Mouse (Mus musculus) limb, embryonic 10.5 days (tissue): ENCODE results near the gene Med29. TPM values are rescaled to one million over a fixed set of nuclear protein-coding genes. Genes with fewer than 3 reads are reported as not detected.
"Not testable (repeated sequence)": the region's sequence is repeated elsewhere in the genome, so short reads cannot be mapped to it uniquely, and the experiment has no call there.

Experiments used
- DNase-seq: peaks from one replicate; pipeline ENCODE4 v3.0.0-alpha.2; 2017; ENCODE audit warnings: low spot score
- H3K27ac ChIP-seq: fragments of 300-500 bp; sonication (generic); 2 replicates; pipeline ENCODE4 v1.5.1; 2016; ENCODE audit warnings: mild to moderate bottlenecking
- H3K27me3 ChIP-seq: fragments of 300-500 bp; sonication (generic); 2 replicates; pipeline ENCODE4 v1.6.1; 2016; ENCODE audit warnings: low read depth, mild to moderate bottlenecking; ENCODE audit not compliant: poor library complexity, severe bottlenecking
- H3K36me3 ChIP-seq: fragments of 300-500 bp; sonication (generic); 2 replicates; pipeline ENCODE4 v1.6.1; 2016; ENCODE audit warnings: mild to moderate bottlenecking, moderate library complexity
- H3K4me1 ChIP-seq: fragments of 300-500 bp; sonication (generic); 2 replicates; pipeline ENCODE4 v1.6.1; 2016
- H3K4me3 ChIP-seq: fragments of 300-500 bp; sonication (generic); 2 replicates; pipeline ENCODE4 v1.5.1; 2016; ENCODE audit warnings: mild to moderate bottlenecking, moderate library complexity
- H3K9me3 ChIP-seq: fragments of 300-500 bp; sonication (generic); replicated peaks from 2 replicates; pipeline ENCODE4 v1.6.1; 2016; ENCODE audit warnings: mild to moderate bottlenecking
- WGBS: fragments of 180-500 bp; shearing (Covaris S2); methylation state at CpG from one replicate; pipeline ENCODE4 v1.1.7; 2016; 5-methylcytosine and 5-hydroxymethylcytosine counted together
- polyA plus RNA-seq: library from polyadenylated mRNA; unstranded; fragments of >200 nt; fragmentation: Nextera tagmentation; extraction: Ambion mirVana; gene quantifications from 2 replicates; pipeline ENCODE4 v1.2.1, GENCODE M21; 2016

Gene Med29
- polyA plus RNA-seq, 1 experiment from 2014 or later: 65.1 TPM

GRCm38 (mm10) chr7:28386877-28387276, 5.6 kb downstream of the Med29 start:
- H3K36me3 ChIP-seq: peaks cover 58% of the 10 kb centered on the region
- not testable (repeated sequence) for H3K4me3 ChIP-seq, DNase-seq, H3K9me3 ChIP-seq, H3K27me3 ChIP-seq, H3K27ac ChIP-seq
- WGBS: 89% methylated on average over 6 of the region's 6 CpGs
- H3K4me1 ChIP-seq: peaks cover 36% of the 10 kb centered on the region

- Histone ChIP-seq H3K27ac (peak overlapping the region; percentile 75), H3K36me3 (peaks cover 58% of the 10 kb centered on the region), H3K4me1 (peaks cover 36% of the 10 kb centered on the region), H3K9me3 (no peaks in the 10 kb centered on the region), H3K4me3 (peak overlapping the region; percentile 10; the same call in 1 of the 2 replicates), H3K27me3 (no peaks in the 10 kb centered on the region)
- WGBS: 20% methylated on average over 4 of the region's 4 CpGs
- peak; percentile 92 for DNase-seq
These were observed 6.0 kb downstream of the Med29 start for GRCm38 (mm10) chr7:28386462-28386861.

DNA sequence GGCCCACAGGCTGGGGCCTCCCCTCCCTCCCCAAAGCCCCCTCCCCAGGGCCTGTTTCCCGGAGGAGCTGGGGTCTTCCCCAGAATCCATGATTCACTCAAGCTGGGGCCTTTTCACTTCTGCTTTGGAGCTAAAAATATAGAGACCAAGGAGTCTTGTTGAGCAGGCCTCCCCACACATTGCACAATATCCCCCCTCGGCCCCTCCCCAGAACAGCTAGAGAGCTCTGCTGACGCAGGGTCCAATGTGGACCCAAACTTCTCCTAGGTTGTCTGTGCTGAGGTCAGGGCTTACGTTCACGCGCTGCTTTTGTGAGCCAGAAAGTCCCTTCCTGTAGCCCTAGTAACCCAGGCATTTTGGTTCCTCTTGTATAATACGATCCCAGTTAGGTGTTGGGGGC, 6.5 kb downstream of the Med29 start:
- H3K4me3 ChIP-seq: 0 out of 2 replicates have a peak overlapping the region, but pooled peaks have one; percentile 10
- peaks cover 58% of the 10 kb centered on the region for H3K36me3 ChIP-seq
- no peaks in the 10 kb centered on the region for H3K27me3 ChIP-seq
- H3K27ac ChIP-seq: peak overlapping the region; percentile 75
- no peak for DNase-seq
- H3K4me1 ChIP-seq: peaks cover 38% of the 10 kb centered on the region
- H3K9me3 ChIP-seq: no peaks in the 10 kb centered on the region
- 96% methylated on average over 7 of the region's 7 CpGs for WGBS

DNA sequence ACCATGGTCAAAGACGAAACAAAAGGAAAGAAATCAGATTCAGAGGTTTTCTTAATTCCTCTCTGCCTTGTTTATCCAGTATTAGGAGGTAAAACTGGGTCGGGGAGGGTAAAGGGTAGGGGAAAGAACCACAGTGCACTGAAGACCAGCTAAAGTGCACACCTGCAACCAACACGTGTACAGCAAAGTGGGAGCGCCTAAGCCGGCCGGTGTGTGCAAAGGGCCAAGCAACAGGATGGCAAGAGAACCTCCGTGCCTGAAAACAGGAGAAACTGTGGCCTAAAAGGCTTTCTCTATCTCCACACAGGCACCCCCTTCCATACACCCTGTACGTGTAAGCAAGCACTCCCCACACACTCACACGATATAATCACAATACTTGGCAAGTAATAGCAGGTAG, 7.3 kb downstream of the Med29 start:
- WGBS: 91% methylated on average over 9 of the region's 9 CpGs
- Histone ChIP-seq H3K27me3 (no peaks in the 10 kb centered on the region), H3K36me3 (peaks cover 50% of the 10 kb centered on the region)

DNA sequence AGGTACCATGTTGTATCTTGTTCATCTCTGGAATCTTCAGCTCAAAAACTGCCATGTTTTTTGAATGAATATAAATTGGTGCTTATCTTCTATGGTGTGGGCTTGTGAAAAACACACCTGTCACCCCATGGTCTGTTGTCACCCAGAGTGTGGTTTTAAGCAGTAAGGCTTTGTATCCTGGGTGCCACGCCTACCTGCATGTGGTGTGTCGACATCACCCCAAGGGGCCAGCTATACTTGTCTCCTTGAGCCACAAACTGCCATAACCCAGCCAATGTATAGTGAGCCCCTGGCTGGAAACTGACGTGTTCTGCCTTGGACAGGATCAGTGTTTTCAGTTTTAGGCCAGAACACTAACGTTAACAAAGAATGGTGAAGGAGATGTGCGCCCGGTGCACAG, 8.3 kb downstream of the Med29 start:
- 89% methylated on average over 6 of the region's 6 CpGs for WGBS
- Histone ChIP-seq H3K4me1 (peaks cover 53% of the 10 kb centered on the region), H3K36me3 (peaks cover 40% of the 10 kb centered on the region), H3K9me3 (no peaks in the 10 kb centered on the region), H3K27ac (no peak overlapping the region), H3K27me3 (no peaks in the 10 kb centered on the region), H3K4me3 (no peak overlapping the region)
- DNase-seq: no peak

More for the DNA sequence above, 7.3 kb downstream of the Med29 start:
- H3K9me3 ChIP-seq: no peaks in the 10 kb centered on the region
- H3K4me3 ChIP-seq: no peak overlapping the region
- no peak overlapping the region for H3K27ac ChIP-seq
- H3K4me1 ChIP-seq: peaks cover 46% of the 10 kb centered on the region
- DNase-seq: no peak

DNA sequence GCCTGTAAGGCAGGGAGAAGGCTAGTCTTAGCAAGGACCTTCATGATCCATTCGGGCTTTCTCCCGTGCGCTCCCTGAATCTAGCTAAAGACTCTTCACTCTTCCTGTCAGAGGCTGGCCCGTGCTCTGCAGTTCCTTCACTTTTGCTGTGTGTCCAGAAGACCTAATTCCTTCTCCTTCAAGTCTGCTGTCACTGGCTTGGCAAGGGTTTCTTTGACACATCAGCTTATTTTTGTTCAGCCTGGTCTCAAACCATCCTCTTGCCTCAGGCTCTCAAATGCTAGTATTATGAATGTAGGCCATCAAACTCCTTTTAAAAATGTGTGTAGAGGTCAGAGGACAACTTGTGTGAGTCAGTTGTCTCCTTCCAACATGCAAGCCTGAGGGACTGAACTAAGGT, 8.9 kb downstream of the Med29 start:
- Histone ChIP-seq H3K27me3 (no peaks in the 10 kb centered on the region), H3K9me3 (no peaks in the 10 kb centered on the region), H3K4me1 (peaks cover 59% of the 10 kb centered on the region), H3K27ac (peak overlapping the region; percentile 95), H3K4me3 (no peak overlapping the region), H3K36me3 (peaks cover 34% of the 10 kb centered on the region)
- WGBS: 87% methylated on average over 4 of the region's 4 CpGs
- no peak for DNase-seq

DNA sequence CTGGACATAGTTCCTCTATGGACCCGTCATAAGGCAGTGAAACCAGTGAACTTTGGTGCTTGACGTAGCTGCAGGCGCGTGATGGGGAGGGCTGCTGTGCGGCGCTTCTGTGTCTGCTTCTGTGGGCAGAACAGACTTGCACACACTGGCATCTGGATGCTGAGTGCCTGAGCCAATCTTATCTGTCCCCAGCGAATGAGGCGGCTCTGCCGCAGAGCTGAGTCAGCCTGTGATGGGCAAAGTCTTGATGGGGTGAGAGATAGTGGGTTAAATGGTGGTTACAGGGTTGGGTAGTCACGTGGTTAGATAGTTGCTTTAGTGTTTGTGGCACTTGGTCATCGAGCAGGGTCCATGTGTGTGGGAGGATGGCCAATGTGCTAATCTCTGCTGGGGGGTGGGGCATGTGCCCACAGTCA, 9.5 kb downstream of the Med29 start:
- no peak for DNase-seq
- H3K4me1 ChIP-seq: peaks cover 65% of the 10 kb centered on the region
- no peaks in the 10 kb centered on the region for H3K9me3 ChIP-seq
- peak overlapping the region; percentile 95 for H3K27ac ChIP-seq
- WGBS: 74% methylated on average over 11 of the region's 11 CpGs
- no peaks in the 10 kb centered on the region for H3K27me3 ChIP-seq
- H3K4me3 ChIP-seq: no peak overlapping the region
- H3K36me3 ChIP-seq: peaks cover 28% of the 10 kb centered on the region

DNA sequence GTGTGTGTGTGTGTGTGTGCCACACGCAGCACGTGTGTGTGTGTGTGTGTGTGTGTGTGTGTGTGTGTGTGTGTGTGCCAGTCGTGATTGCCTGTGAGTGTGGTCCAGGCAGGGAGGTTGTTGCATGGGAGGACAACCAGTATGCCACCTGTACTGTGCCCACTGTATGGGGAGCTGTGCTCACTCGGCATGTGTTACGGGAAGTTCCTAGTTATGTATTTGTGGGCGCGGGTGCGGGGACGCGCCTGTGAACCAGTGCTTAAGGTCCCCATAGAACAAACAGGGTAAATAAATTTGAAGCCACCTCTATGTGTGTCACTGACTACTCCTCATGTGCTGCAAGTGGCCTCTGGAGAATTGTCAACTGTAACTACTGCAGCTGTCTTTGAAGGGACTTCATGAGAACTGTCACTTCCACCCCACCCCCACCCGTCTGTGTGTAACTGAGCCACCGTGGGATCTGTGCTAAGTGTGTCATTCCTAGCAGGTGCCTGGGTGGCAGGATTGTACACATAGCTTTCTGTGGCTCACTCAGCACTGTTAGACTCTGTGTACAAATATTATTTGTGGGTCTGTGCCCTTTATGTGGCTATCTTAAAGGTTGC, 10.1 kb downstream of the Med29 start:
- WGBS: 65% methylated on average over 12 of the region's 12 CpGs
- Histone ChIP-seq H3K9me3 (no peaks in the 10 kb centered on the region), H3K27ac (peak overlapping the region; percentile 95), H3K27me3 (no peaks in the 10 kb centered on the region), H3K4me1 (peaks cover 71% of the 10 kb centered on the region), H3K4me3 (peak overlapping the region; percentile 46), H3K36me3 (peaks cover 28% of the 10 kb centered on the region)
- peak; percentile 48 for DNase-seq

GRCm38 (mm10) chr7:28381938-28382337, 10.6 kb downstream of the Med29 start:
- H3K4me3 ChIP-seq: peak overlapping the region; percentile 46
- no peaks in the 10 kb centered on the region for H3K9me3 ChIP-seq
- peak overlapping the region; percentile 95 for H3K27ac ChIP-seq
- peak; percentile 88 for DNase-seq
- H3K27me3 ChIP-seq: no peaks in the 10 kb centered on the region
- 3% methylated on average over 16 of the region's 20 CpGs for WGBS
- H3K4me1 ChIP-seq: peaks cover 75% of the 10 kb centered on the region
- peaks cover 28% of the 10 kb centered on the region for H3K36me3 ChIP-seq

DNA sequence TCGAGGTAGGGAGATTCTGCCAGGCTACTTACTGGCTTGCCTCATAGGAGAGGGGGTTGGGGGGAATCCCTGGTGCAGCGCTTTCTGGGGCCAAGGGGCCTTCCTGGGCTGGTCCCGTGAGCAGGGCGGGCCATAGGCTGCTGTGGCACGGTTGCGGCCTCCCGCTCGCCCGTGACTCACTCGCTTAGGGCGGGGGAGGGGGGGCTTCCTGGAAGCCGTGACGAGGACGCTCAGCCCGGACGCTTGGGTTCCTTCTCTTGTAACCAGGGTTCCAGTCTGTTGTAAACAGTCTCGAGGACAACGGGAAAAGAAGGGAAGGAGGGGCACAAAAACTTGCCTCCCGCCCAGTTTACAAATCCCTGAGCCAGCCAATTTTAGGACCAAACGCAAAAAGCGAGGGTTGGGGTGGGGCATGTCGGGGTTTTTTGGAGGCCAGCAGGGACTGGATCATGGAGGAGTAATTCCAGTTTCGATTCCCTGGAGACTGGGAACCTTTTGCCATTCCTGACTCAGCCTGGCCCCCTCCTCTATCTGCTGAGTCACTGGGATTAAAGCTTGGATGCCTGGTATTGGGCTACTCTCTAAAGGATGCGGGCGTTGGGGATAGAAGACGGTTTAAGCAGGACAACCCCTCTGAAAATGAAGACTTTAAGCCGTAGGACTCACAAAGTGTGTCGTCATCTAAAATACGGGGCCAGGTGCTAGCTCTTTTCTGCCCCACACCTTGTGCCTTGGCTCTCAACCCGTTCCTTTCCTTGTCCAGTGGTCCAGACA, 11.3 kb downstream of the Med29 start:
- DNase-seq: peak; percentile 64
- H3K4me1 ChIP-seq: peaks cover 76% of the 10 kb centered on the region
- no peaks in the 10 kb centered on the region for H3K9me3 ChIP-seq
- peaks cover 23% of the 10 kb centered on the region for H3K36me3 ChIP-seq
- WGBS: 8% methylated on average over 30 of the region's 30 CpGs
- H3K27ac ChIP-seq: peak overlapping the region; percentile 95
- no peaks in the 10 kb centered on the region for H3K27me3 ChIP-seq
- H3K4me3 ChIP-seq: peak overlapping the region; percentile 46

DNA sequence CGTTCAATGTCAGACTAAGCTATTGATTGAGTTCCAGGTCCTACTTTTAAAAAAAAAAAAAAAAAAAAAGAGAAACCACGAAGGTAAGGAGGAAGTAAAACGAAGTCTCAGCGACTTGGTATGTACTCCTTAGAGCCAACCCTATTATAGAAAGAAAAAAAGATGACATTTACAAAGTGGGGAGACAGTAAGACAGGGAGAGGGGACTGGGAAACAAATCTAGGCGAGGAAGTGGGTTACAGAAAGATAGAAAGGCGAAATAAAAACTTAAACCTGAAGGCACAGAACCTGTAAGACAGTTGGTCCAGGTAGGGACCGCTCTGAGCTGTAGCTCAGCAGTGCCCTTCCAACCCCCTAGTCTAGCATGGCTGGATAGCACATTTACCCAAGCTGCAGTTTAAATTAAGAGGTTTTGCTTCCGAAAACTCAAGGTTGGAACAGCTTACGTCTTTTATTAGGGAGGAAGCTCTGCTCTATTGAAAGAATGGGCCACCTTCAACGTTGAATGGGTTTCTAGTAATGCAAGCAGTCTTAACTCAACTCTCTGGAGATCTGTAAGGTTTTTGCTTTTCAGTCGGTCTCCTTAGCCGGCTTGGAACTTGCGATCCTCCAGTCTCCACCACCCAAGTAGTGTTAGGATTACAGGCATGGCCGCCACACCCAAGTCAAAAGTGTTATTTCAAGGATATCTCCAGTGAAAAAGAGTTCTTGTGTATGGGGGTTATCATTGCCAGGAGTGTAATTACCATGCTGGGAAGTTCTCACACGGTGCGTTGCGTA, 12.1 kb downstream of the Med29 start, which contains the start of gene Zfp36:
TSS of gene Zfp36 (minus strand) at position 17 of the 780 bp plus-strand sequence.
- Histone ChIP-seq H3K27ac (peak within 1 kb of the TSS; percentile 95), H3K27me3 (no peaks in the 10 kb centered on the region), H3K9me3 (no peaks in the 10 kb centered on the region), H3K4me3 (peak within 1 kb of the TSS; percentile 76), H3K4me1 (peaks cover 78% of the 10 kb centered on the region), H3K36me3 (peaks cover 15% of the 10 kb centered on the region)
- 58% methylated on average over 17 of the region's 17 CpGs for WGBS
- DNase-seq: no peak

DNA sequence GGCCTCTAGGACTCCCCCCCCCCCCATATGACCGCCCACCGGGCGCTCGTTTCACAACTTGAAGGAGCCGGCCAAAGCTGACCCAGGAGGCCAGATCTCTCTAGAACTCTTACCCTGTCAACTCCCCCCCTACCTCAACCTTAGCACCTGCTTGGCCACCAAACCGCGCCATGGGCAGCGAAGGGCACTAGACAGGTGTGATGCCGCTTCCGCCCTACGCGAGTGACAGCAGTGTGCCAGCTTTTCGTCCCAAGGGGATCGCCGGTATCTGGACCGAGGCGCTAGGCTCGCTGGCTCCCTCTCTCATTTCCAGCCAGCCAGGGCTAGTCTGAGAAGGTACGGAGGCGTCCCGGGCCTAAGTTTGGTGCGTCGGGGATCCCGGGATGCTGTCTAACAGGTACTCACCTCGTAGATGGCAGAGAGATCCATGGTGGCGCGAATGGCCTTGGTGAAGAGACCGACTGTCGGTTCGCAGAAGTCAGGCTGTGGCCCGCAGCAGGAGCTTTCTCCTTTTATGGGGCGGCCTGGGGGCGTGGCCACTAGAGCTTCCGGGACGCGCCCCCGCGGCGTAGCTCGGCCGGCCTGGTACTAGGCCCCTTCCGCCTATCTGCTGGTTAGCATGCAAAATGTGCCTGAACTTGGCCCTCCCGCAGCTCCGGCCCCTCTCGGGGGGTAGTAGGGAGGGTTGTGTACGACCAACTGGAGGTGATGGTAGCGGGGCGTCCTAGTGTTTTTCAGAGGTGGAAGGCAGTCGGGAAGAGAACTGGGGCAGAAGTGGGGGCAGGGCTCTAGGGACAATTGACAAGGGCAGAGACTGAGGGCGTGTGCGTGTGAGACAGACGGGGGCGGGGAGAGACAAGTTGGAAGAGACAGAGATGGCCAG, 13.5 kb downstream of the Med29 start:
- WGBS: under 1% methylated on average over 53 of the region's 53 CpGs
- peak; percentile 93 for DNase-seq
- Histone ChIP-seq H3K27me3 (no peaks in the 10 kb centered on the region), H3K9me3 (no peaks in the 10 kb centered on the region), H3K27ac (peak overlapping the region; percentile 90), H3K4me1 (peaks cover 86% of the 10 kb centered on the region), H3K4me3 (peak overlapping the region; percentile 76), H3K36me3 (peaks cover 11% of the 10 kb centered on the region)
